ENCODE assay signal across 25 mouse cellular contexts in the genomic region with DNA sequence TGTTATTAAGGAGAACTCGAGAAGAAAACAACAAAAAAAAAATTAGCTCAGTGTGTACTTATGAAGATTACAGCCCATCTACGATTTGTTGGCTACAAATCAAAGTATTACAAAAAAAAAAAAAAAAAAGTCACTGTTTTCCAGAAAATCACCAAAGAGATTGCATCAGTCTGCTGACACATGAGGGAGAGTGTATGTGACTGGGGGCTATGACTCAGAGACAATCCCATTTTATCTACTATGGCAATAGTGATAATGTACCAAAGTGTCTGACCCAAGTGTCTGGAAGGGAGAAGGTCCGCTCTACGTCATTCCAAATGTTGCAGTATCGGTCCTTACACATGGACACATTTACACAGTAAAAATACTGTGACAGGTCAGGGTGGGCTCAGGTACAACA. TPM values are rescaled to one million over a fixed set of nuclear protein-coding genes. Genes with fewer than 3 reads are reported as not detected.
A peak's percentile ranks its signal among the peaks of the same experiment; 100 is the strongest.
DNase-seq lines count a peak whose midpoint lies in the region; ATAC-seq and TF ChIP-seq lines count a peak whose summit lies in the region.
"Had no signal": no experiment of that assay in that cellular context is flagged by ENCODE, and none has a peak within 500 bp of the region (broad histone marks: within the 10 kb centered on the region; RNA-seq: fewer than 3 reads in every experiment).

No protein-coding gene starts in this region.

- ATAC-seq in lung, postnatal 0 days: peak; percentile 71
- ATAC-seq: activated CD4-positive, CD25-positive, alpha-beta regulatory T cell, adult 4 months; CD4-positive, CD25-positive, alpha-beta regulatory T cell, adult 4 months; forebrain, embryonic 16.5 days; hindbrain, postnatal 0 days had no signal

- no peak overlapping the region for H3K4me3 ChIP-seq in lung, postnatal 0 days (ENCODE audit: low read depth, low read length)
- H3K4me3 ChIP-seq: embryonic facial prominence, embryonic 12.5 days; forebrain, embryonic 12.5 days; heart, embryonic 13.5 days; hindbrain, embryonic 12.5 days had no signal

- no peaks in the 10 kb centered on the region for H3K36me3 ChIP-seq in lung, postnatal 0 days (ENCODE audit: insufficient read depth, low read length)
- H3K36me3 ChIP-seq: embryonic facial prominence, embryonic 12.5 days; forebrain, embryonic 12.5 days; G1E; heart, embryonic 13.5 days; hindbrain, embryonic 12.5 days had no signal

- H3K9ac ChIP-seq in lung, postnatal 0 days (replicated peaks; ENCODE audit: low read depth): no peak overlapping the region
- H3K9ac ChIP-seq: embryonic facial prominence, embryonic 12.5 days; forebrain, embryonic 12.5 days; heart, embryonic 13.5 days; hindbrain, embryonic 12.5 days had no signal

- no peaks in the 10 kb centered on the region for H3K9me3 ChIP-seq in lung, postnatal 0 days (ENCODE audit: low read length)
- H3K9me3 ChIP-seq: embryonic facial prominence, embryonic 12.5 days; forebrain, embryonic 12.5 days; G1E; heart, embryonic 13.5 days; hindbrain, embryonic 12.5 days had no signal

- H3K27ac ChIP-seq in lung, postnatal 0 days (ENCODE audit: low read length): no peak overlapping the region
- H3K27ac ChIP-seq: embryonic facial prominence, embryonic 12.5 days; forebrain, embryonic 12.5 days; heart, embryonic 13.5 days; hindbrain, embryonic 12.5 days; hindbrain, postnatal 0 days had no signal

- peaks cover 4% of the 10 kb centered on the region; the same call in 1 of the 2 replicates for H3K4me1 ChIP-seq in lung, postnatal 0 days (ENCODE audit: insufficient read depth, low read depth, low read length)
- H3K4me1 ChIP-seq: forebrain, embryonic 12.5 days had no signal

- peak; percentile 26 for DNase-seq in heart, adult 8-10 months (ENCODE audit: low spot score)
- DNase-seq in heart, postnatal 10 days: no peak
- peak; percentile 80 for DNase-seq in lung, postnatal 0 days (ENCODE audit: low spot score)
- DNase-seq in lung, postnatal 10 days: no peak
- peak; percentile 27 for DNase-seq in MN1 (ENCODE audit: low spot score)
- DNase-seq in skeletal muscle tissue, adult 2 months (ENCODE audit: low read depth, low spot score): peak; percentile 52
- no peak for DNase-seq in embryo, embryonic 9.5 days (ENCODE audit: extremely low spot score)
- DNase-seq: adrenal gland, postnatal 36 days; cerebellum, adult 11 months; cerebellum, adult 8-10 months; cerebellum, postnatal 14 days; embryo, embryonic 11 days; gastrocnemius, postnatal 25 days; heart, postnatal 4 days had no signal

- no peaks in the 10 kb centered on the region for H3K27me3 ChIP-seq in lung, postnatal 0 days (replicated peaks; ENCODE audit: insufficient read depth, low read length)
- H3K27me3 ChIP-seq: embryonic facial prominence, embryonic 12.5 days; forebrain, embryonic 12.5 days; heart, embryonic 13.5 days; hindbrain, embryonic 12.5 days; Patski had no signal

- H3K4me2 ChIP-seq in lung, postnatal 0 days (replicated peaks; ENCODE audit: low read depth, low read length): no peak overlapping the region
- H3K4me2 ChIP-seq: embryonic facial prominence, embryonic 12.5 days; forebrain, embryonic 12.5 days; heart, embryonic 13.5 days; hindbrain, embryonic 12.5 days had no signal

- TF ChIP-seq CTCF in lung, postnatal 0 days (IDR thresholded peaks at IDR 0.05): no peak

- intact Hi-C loops in heart, postnatal 10 days (cut with DNase I): no loop called here

- WGBS in lung, postnatal 0 days: 66% methylated on average over 5 of the region's 5 CpGs

- TF ChIP-seq EP300 in lung, postnatal 0 days (IDR thresholded peaks at IDR 0.05): 0 out of 2 replicates have a peak, but pooled peaks have one; percentile 34

RNA-seq across cellular contexts. Expression of gene Nmi, which starts 13.4 kb away (rescaled TPM):
- 1 to 10 TPM; 4.5 to 8.7 (median 6.3) TPM for total RNA-seq in heart, adult 8-10 months (2022)
- 1 to 10 TPM; 6.2 to 8.0 TPM for total RNA-seq in heart, postnatal 10 days (2021)
- 36.6 and 38.4 TPM in 2 replicates for polyA plus RNA-seq in lung, postnatal 0 days (2015; fragmentation: Nextera tagmentation; extraction: Ambion mirVana)

RNA-seq across cellular contexts. Expression of gene Tnfaip6, which starts 51.1 kb away (rescaled TPM):
- under 1 TPM; 0.59 to 0.86 (median 0.67) TPM for total RNA-seq in heart, adult 8-10 months (2022)
- total RNA-seq in heart, postnatal 10 days (2021): 1 to 10 TPM; 1.9 to 2.6 TPM
- 1.6 and 1.9 TPM in 2 replicates for polyA plus RNA-seq in lung, postnatal 0 days (2015; fragmentation: Nextera tagmentation; extraction: Ambion mirVana)
- total RNA-seq: common myeloid progenitor, adult 5-6 weeks; G1E had no signal
- polyA plus RNA-seq: activated CD4-positive, CD25-positive, alpha-beta regulatory T cell, adult 4 months; CD4-positive, CD25-positive, alpha-beta regulatory T cell, adult 4 months; G1E; Patski had no signal

RNA-seq across cellular contexts. Expression of gene Rbm43, which starts 51.7 kb away (rescaled TPM):
- 1 to 10 TPM; 3.3 to 4.1 (median 3.7) TPM for total RNA-seq in heart, adult 8-10 months (2022)
- 1 to 10 TPM; 8.1 to 8.6 TPM for total RNA-seq in heart, postnatal 10 days (2021)
- 14.7 and 17.0 TPM in 2 replicates for polyA plus RNA-seq in lung, postnatal 0 days (2015; fragmentation: Nextera tagmentation; extraction: Ambion mirVana)

Comparison
In these comparisons a context has a peak if more than half of its experiments do, and no peak if none do; other contexts are left out.
1. DNase-seq: peak in heart, adult 8-10 months (single experiment), lung, postnatal 0 days (single experiment), MN1 (single experiment) and skeletal muscle tissue, adult 2 months (single experiment); none in heart, postnatal 10 days (0 of 2), lung, postnatal 10 days (single experiment) and embryo, embryonic 9.5 days (single experiment).